Mouse (Mus musculus) stomach, postnatal 0 days (tissue): ENCODE measurements around the gene Slc39a7. TPM values are rescaled to one million over a fixed set of nuclear protein-coding genes. Genes with fewer than 3 reads are reported as not detected.

ENCODE experiments used
- ATAC-seq: fragments of 200-750 bp; cut with Nextera tagmentation; 2 replicates; pipeline ENCODE4 v1.8.0; 2017; ENCODE audit not compliant: low FRiP score, low TSS enrichment
- DNase-seq: peaks from one replicate; pipeline ENCODE4 v3.0.0-alpha.2; 2016; ENCODE audit warnings: low spot score
- H3K27ac ChIP-seq: fragments of 300-500 bp; sonication (generic); replicated peaks from 2 replicates; pipeline ENCODE4 v1.5.1; 2014; ENCODE audit warnings: mild to moderate bottlenecking, control low read depth
- H3K27me3 ChIP-seq: fragments of 300-500 bp; sonication (generic); 2 replicates; pipeline ENCODE4 v1.6.1; 2014; ENCODE audit warnings: low read length; ENCODE audit not compliant: control insufficient read depth, insufficient read depth
- H3K36me3 ChIP-seq: fragments of 300-500 bp; sonication (generic); 2 replicates; pipeline ENCODE4 v1.6.1; 2014; ENCODE audit warnings: low read length, mixed read lengths; ENCODE audit not compliant: control insufficient read depth, insufficient read depth
- H3K4me1 ChIP-seq: fragments of 300-500 bp; sonication (generic); replicated peaks from 2 replicates; pipeline ENCODE4 v1.6.1; 2014; ENCODE audit warnings: antibody characterized with exemption; ENCODE audit not compliant: control insufficient read depth, insufficient read depth
- H3K4me2 ChIP-seq: fragments of 300-500 bp; sonication (generic); replicated peaks from 2 replicates; pipeline ENCODE4 v1.6.1; 2014; ENCODE audit warnings: low read depth, mild to moderate bottlenecking, control low read depth, moderate library complexity
- H3K4me3 ChIP-seq: fragments of 300-500 bp; sonication (generic); 2 replicates; pipeline ENCODE4 v1.5.1; 2014; ENCODE audit warnings: low read depth, low read length, control low read depth
- H3K9ac ChIP-seq: fragments of 300-500 bp; sonication (generic); 2 replicates; pipeline ENCODE4 v1.6.1; 2014; ENCODE audit warnings: mild to moderate bottlenecking, low read length, control low read depth, mixed read lengths
- H3K9me3 ChIP-seq: fragments of 300-500 bp; sonication (generic); 2 replicates; pipeline ENCODE4 v1.6.1; 2016; ENCODE audit warnings: low read length; ENCODE audit not compliant: control insufficient read depth
- CTCF ChIP-seq: IDR thresholded peaks from 2 replicates; pipeline ENCODE4 v1.5.1; 2016; ENCODE audit warnings: antibody characterized with exemption, low read depth, mild to moderate bottlenecking, moderate library complexity
- EP300 ChIP-seq: optimal IDR thresholded peaks from 2 replicates; pipeline ENCODE3; 2016; ENCODE audit warnings: antibody characterized with exemption
- WGBS: fragments of 180-500 bp; shearing (Covaris S2); extraction: QIAGEN DNeasy Blood & Tissue Kit; methylation state at CpG from one replicate; pipeline ENCODE4 v1.1.7; 2014; 5-methylcytosine and 5-hydroxymethylcytosine counted together
- polyA plus RNA-seq: library from polyadenylated mRNA; unstranded; fragments of >200 nt; fragmentation: Nextera tagmentation; extraction: Ambion mirVana; gene quantifications from 2 replicates; pipeline ENCODE4 v1.2.1, GENCODE M21; 2015

Gene Slc39a7
- polyA plus RNA-seq, 1 experiment from 2014 or later = 118 TPM

DNA sequence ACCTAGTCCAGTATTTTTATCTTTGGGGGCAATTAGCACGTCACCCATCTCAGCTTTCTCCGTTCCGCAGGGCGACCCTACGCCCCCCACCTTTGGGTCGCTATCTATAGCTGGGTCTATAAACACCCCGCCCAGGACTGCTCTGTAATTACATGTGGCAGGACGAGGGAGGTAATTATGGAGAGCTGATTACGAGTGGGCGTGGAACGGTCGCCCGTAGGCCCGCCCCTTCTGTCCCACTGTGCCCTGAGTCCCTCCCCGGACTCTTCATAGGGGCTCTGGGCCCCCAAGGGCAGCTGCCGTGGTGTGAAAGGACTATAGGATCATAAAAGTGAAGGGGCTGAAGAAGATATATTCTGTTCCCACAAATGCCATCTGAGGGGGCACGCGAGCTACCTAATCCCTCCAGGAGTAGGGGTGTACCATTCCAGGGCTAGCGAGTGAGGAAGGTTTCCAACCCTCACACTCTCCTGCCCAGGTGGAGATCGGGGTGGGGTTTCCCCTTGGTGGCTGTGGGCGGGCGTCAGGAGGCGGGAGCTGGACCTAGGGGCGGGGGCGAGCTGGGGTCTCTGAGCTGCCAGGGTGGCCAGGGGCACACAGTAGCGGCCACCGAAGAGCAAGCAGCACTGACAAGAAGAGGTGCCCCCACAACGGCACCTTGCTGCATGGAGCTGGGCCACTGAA is 7.5 kb upstream of the Slc39a7 start, which contains the start of gene Col11a2:
TSS of gene Col11a2 (plus strand) at position 560 of the 684 bp plus-strand sequence.
- Histone ChIP-seq H3K4me3 (peak within 1 kb of the TSS; percentile 12), H3K4me2 (peak within 1 kb of the TSS; percentile 49), H3K4me1 (0 out of 2 replicates have a peak, but pooled peaks cover 2% of the 10 kb centered on the region), H3K9me3 (no peaks in the 10 kb centered on the region), H3K36me3 (peaks cover 17% of the 10 kb centered on the region), H3K27ac (no peak within 1 kb of the TSS), H3K9ac (peak within 1 kb of the TSS; percentile 41; the same call in 1 of the 2 replicates), H3K27me3 (no peaks in the 10 kb centered on the region)
- TF ChIP-seq EP300 (no peak), CTCF (0 out of 2 replicates have a peak, but pooled peaks have one; percentile 9)
- DNase-seq = peak; percentile 48
- peak; percentile 40; the same call in 1 of the 2 replicates for ATAC-seq
- WGBS = 10% methylated on average over 28 of the region's 28 CpGs

DNA sequence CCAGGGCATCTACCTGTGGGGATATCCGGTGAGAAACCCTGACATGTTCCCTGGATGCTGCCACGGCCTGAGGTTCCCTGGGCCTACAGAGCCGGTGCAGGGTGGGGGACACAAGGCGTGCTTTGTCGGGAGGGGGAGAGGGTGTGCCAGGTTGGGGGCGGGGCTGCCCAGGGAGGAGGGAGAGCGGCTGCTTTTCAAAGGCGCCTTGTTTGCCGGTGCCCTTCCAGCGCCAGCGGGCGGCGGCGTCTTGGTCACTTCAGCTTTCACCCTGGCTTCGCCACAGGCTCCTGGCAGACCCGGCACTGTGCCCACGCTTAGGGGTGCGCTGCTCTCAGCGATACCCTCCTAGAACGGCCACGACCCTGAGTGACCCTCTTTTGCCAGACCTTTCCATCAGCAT is 7.0 kb upstream of the Slc39a7 start:
- DNase-seq (peak; percentile 70), ATAC-seq (no peak; the same call in 1 of the 2 replicates)
- 16% methylated on average over 20 of the region's 21 CpGs for WGBS
- Histone ChIP-seq H3K36me3 (peaks cover 17% of the 10 kb centered on the region), H3K27me3 (no peaks in the 10 kb centered on the region), H3K9me3 (no peaks in the 10 kb centered on the region), H3K4me3 (no peak overlapping the region; the same call in 1 of the 2 replicates), H3K27ac (no peak overlapping the region), H3K9ac (no peak overlapping the region), H3K4me2 (peak overlapping the region; percentile 49), H3K4me1 (0 out of 2 replicates have a peak, but pooled peaks cover 2% of the 10 kb centered on the region)
- TF ChIP-seq CTCF = no peak
- TF ChIP-seq EP300 = no peak

DNA sequence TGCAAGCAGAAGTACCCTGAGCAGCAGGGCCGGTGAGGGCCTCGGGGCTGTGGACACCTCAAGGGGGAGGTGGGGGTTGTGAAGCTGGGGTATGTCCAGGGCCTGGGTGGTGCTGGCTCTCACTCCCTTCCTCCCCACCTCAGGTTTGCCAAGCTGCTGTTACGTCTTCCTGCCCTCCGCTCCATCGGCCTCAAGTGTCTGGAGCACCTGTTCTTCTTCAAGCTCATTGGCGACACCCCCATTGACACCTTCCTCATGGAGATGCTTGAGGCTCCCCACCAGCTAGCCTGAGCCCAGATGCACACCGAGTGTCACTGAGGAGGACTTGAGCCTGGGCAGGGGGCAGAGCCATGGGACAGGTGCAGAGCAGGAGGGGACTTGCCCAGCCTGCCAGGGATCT is 5.8 kb upstream of the Slc39a7 start:
- Histone ChIP-seq H3K9ac (no peak overlapping the region), H3K36me3 (peaks cover 17% of the 10 kb centered on the region), H3K27me3 (no peaks in the 10 kb centered on the region), H3K4me1 (peaks cover 2% of the 10 kb centered on the region; the same call in 1 of the 2 replicates), H3K4me3 (no peak overlapping the region), H3K27ac (no peak overlapping the region), H3K4me2 (no peak overlapping the region), H3K9me3 (no peaks in the 10 kb centered on the region)
- ATAC-seq = no peak
- WGBS = 84% methylated on average over 7 of the region's 7 CpGs
- no peak for DNase-seq
- TF ChIP-seq CTCF (no peak), EP300 (no peak)

DNA sequence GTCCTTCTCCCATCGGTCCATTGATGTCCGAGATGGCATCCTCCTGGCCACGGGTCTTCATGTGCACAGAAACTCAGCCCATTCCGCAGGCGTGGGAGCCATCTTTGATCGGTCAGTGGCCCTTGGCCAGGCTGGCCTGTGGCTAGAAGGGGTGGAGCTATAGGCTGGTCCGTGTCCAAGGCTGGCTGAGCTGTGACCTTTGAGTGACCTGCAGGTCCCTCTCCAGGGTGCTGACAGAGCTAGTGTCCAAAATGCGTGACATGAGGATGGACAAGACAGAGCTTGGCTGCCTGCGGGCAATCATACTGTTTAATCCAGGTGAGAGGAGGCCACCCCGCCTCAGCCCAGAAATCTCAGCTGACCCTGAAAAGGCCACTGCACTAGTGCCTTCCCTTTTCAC is 5.2 kb upstream of the Slc39a7 start:
- Histone ChIP-seq H3K9me3 (no peaks in the 10 kb centered on the region), H3K4me2 (no peak overlapping the region), H3K27me3 (no peaks in the 10 kb centered on the region), H3K27ac (no peak overlapping the region), H3K4me3 (no peak overlapping the region), H3K4me1 (peaks cover 2% of the 10 kb centered on the region; the same call in 1 of the 2 replicates), H3K9ac (no peak overlapping the region), H3K36me3 (peaks cover 17% of the 10 kb centered on the region)
- ATAC-seq (no peak), DNase-seq (no peak)
- WGBS = 80% methylated on average over 10 of the region's 10 CpGs
- TF ChIP-seq CTCF = no peak
- TF ChIP-seq EP300 = no peak

DNA sequence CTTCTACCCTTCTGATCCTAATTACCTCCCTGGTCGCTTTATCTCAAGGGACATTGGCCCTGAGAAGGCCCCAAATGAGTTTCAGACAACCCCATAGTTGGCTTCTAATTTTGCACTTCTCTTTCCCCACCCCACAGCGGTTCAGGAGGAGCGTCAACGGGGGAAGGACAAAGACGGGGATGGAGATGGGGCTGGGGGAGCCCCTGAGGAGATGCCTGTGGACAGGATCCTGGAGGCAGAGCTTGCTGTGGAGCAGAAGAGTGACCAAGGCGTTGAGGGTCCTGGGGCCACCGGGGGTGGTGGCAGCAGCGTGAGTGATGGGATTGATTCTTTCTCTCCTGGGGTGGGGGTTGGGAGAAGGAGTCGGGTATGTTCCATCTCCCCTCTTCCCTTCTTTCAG is 4.0 kb upstream of the Slc39a7 start:
- peaks cover 17% of the 10 kb centered on the region for H3K36me3 ChIP-seq
- DNase-seq = no peak
- H3K4me3 ChIP-seq = no peak overlapping the region
- no peaks in the 10 kb centered on the region for H3K27me3 ChIP-seq
- no peak for ATAC-seq
- TF ChIP-seq CTCF (no peak), EP300 (no peak)
- H3K27ac ChIP-seq = no peak overlapping the region
- no peak overlapping the region for H3K9ac ChIP-seq
- peaks cover 2% of the 10 kb centered on the region; the same call in 1 of the 2 replicates for H3K4me1 ChIP-seq
- no peak overlapping the region for H3K4me2 ChIP-seq
- 87% methylated on average over 9 of the region's 9 CpGs for WGBS
- no peaks in the 10 kb centered on the region for H3K9me3 ChIP-seq

DNA sequence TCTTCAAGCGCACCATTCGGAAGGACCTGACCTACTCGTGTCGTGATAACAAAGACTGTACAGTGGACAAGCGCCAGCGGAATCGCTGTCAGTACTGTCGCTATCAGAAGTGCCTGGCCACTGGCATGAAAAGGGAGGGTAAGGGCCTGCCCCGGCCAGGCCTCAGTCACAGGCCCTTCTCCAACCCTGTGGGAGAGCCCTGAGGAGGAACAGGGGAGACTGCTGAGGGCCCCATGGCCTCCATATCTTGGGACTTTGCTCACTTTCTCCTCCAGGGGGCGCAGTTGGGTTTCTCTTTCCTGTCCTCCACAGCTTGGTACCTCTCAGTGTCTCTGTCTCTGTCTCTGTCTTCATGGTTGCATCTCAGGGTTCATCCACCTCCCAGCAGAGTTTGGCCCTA is 2.6 kb upstream of the Slc39a7 start:
- no peak overlapping the region for H3K27ac ChIP-seq
- ATAC-seq = no peak
- WGBS = 80% methylated on average over 10 of the region's 10 CpGs
- no peaks in the 10 kb centered on the region for H3K9me3 ChIP-seq
- no peak overlapping the region for H3K4me3 ChIP-seq
- peaks cover 4% of the 10 kb centered on the region for H3K4me1 ChIP-seq
- H3K4me2 ChIP-seq = no peak overlapping the region
- DNase-seq = peak; percentile 71
- H3K9ac ChIP-seq = no peak overlapping the region
- peaks cover 26% of the 10 kb centered on the region for H3K36me3 ChIP-seq
- TF ChIP-seq EP300 (no peak), CTCF (peak; percentile 79)
- no peaks in the 10 kb centered on the region for H3K27me3 ChIP-seq
